In the genomic region with DNA sequence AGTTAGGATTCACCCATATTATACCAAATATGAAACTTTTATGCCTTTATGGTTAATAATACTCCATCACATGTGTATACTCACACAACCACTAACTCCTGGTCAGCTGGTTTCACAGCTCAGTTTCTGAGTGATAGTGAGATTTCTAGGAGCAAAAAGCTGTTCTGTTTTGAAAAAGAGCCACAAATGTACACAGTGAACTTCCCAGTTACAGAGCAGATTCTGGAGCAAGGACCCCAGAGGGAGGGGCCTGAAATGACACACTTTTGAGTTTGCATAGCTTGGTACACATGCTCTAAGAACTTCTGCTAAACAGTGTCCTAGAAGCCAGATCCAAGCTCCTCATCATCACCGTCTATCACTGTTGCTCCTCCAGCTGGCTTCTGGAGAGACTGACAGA, we compare ENCODE assay signal across 27 mouse cellular contexts. TPM values are rescaled to one million over a fixed set of nuclear protein-coding genes. Genes with fewer than 3 reads are reported as not detected.
"Had no signal": no experiment of that assay in that cellular context is flagged by ENCODE, and none has a peak within 500 bp of the region (broad histone marks: within the 10 kb centered on the region; RNA-seq: fewer than 3 reads in every experiment).

Gene Gm4952, plus strand, starts transcription at position 301 of the 400 bp plus-strand sequence.

- ATAC-seq: intestine, embryonic 15.5 days; midbrain, embryonic 13.5 days; midbrain, embryonic 16.5 days had no signal

- H3K27me3 ChIP-seq: intestine, embryonic 15.5 days; limb, embryonic 15.5 days; lung, embryonic 15.5 days; midbrain, embryonic 13.5 days; stomach, embryonic 15.5 days had no signal

- H3K27ac ChIP-seq: intestine, embryonic 15.5 days; left cerebral cortex, adult 2 months; limb, embryonic 12.5 days; limb, embryonic 15.5 days; lung, embryonic 15.5 days; midbrain, embryonic 10.5 days; midbrain, embryonic 13.5 days; neural tube, embryonic 13.5 days; stomach, embryonic 15.5 days had no signal

- H3K36me3 ChIP-seq: intestine, embryonic 15.5 days; limb, embryonic 12.5 days; limb, embryonic 15.5 days; lung, embryonic 15.5 days; midbrain, embryonic 10.5 days; midbrain, embryonic 13.5 days; neural tube, embryonic 13.5 days; stomach, embryonic 15.5 days had no signal

- DNase-seq: kidney, adult 11 months; kidney, postnatal 14 days; layer of hippocampus, postnatal 36 days; lung, adult 18-20 months; lung, postnatal 10 days; lung, postnatal 36 days; retina, postnatal 1 day; right cerebral cortex, postnatal 25 days; spleen, adult 18-20 months; thymus, postnatal 25 days had no signal

- H3K4me2 ChIP-seq: intestine, embryonic 15.5 days; limb, embryonic 12.5 days; limb, embryonic 15.5 days; lung, embryonic 15.5 days; midbrain, embryonic 13.5 days; neural tube, embryonic 13.5 days; stomach, embryonic 15.5 days had no signal

- H3K4me3 ChIP-seq: intestine, embryonic 15.5 days; left cerebral cortex, adult 2 months; limb, embryonic 12.5 days; limb, embryonic 15.5 days; lung, embryonic 15.5 days; megakaryocyte, embryonic 14.5 days; midbrain, embryonic 10.5 days; midbrain, embryonic 13.5 days; myocyte; neural tube, embryonic 13.5 days; stomach, embryonic 15.5 days had no signal

- H3K9me3 ChIP-seq: intestine, embryonic 15.5 days; limb, embryonic 12.5 days; limb, embryonic 15.5 days; lung, embryonic 15.5 days; megakaryocyte, embryonic 14.5 days; midbrain, embryonic 10.5 days; midbrain, embryonic 13.5 days; neural tube, embryonic 13.5 days; stomach, embryonic 15.5 days had no signal

- H3K9ac ChIP-seq: intestine, embryonic 15.5 days; limb, embryonic 12.5 days; limb, embryonic 15.5 days; lung, embryonic 15.5 days; midbrain, embryonic 13.5 days; neural tube, embryonic 13.5 days; stomach, embryonic 15.5 days had no signal

RNA-seq across cellular contexts. Expression of gene Gm4952, which starts in this region (rescaled TPM):
- total RNA-seq: layer of hippocampus, adult 8-10 months; layer of hippocampus, postnatal 36 days; left cerebral cortex, postnatal 10 days; left cerebral cortex, postnatal 36 days; monocyte, adult 5-6 weeks; neutrophil, adult 5-6 weeks had no signal
- polyA plus RNA-seq: limb, embryonic 12.5 days; limb, embryonic 15.5 days; midbrain, embryonic 10.5 days; midbrain, embryonic 13.5 days; midbrain, embryonic 16.5 days; myocyte; neural tube, embryonic 13.5 days had no signal
